Mouse (Mus musculus) urinary bladder, postnatal 0 days (tissue): ENCODE results near the gene Phb. TPM values are rescaled to one million over a fixed set of nuclear protein-coding genes. Genes with fewer than 3 reads are reported as not detected.

Source experiments
- polyA plus RNA-seq: library from polyadenylated mRNA; unstranded; fragments of >200 nt; fragmentation: Nextera tagmentation; extraction: Ambion mirVana; gene quantifications from 2 replicates; pipeline ENCODE4 v1.2.1, GENCODE M21; 2015

The Phb gene
- 163 and 165 TPM in 2 replicates for polyA plus RNA-seq

DNA sequence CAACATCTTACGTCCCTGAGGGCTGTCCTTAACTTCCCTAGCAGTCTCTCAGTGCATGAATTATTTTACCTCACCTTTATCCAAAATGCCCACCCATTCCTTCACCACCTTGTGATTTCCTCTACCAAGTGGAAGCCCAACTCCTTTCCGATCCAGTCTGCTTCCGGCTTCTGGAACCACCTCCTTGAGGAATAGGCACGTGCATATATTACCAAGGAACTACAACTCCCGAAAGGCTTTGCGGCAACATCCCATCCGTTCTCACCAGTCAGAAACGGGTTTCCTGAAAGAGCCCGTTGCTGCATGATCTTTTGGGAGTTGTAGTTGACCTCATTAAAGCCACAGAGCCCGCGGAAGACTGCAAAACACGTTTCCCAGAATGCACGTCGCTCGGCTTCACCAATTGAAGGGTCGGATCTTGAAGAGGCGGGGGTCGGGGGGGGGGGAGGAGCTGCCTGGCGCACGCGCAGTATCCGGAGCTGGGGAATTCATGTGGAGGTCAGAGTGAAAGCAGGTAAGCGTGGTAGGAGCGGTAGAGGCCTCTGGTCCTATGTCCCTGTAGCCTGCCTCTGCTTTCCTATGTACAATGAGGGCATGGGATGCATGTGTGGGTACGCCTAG is at the start of gene Phb:
Phb (plus strand) TSS at position 429 of the 621 bp plus-strand sequence.

DNA sequence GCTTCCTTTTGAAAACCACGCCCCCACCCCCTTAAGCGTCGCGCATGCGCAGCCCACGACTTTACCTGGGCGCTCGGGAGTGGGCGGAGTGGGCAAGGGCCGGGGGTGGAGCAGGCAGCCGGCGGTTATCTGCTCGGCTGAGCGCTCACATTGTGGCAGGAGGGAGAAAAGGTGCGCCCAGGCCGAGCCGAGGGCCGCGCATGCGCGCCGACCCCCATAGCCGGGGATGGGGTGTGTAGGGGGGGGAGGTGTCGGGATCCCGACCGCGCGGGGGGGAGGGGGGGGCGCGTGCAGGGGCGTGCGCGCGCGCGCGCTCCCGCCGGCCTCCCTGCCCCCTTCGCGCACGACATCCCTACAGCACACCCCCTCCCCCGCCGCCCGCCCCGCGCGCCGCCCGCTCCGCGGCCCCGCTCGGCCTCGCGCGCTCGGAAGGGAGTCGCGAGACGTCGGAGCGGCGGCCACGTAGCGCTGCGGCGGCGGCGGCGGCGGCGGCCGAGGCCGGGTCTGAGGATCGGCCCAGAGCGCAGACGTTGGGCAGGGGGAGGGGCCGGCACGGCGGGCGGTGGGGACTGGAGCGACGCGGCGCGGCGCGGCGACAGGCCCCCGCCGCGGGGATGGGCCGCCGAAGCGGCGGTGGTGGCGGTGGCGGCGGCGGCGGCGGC is 45.9 kb downstream of the Phb start, which contains the start of gene Zfp652:
Zfp652 (plus strand) TSS at position 111 of the 662 bp plus-strand sequence.

DNA sequence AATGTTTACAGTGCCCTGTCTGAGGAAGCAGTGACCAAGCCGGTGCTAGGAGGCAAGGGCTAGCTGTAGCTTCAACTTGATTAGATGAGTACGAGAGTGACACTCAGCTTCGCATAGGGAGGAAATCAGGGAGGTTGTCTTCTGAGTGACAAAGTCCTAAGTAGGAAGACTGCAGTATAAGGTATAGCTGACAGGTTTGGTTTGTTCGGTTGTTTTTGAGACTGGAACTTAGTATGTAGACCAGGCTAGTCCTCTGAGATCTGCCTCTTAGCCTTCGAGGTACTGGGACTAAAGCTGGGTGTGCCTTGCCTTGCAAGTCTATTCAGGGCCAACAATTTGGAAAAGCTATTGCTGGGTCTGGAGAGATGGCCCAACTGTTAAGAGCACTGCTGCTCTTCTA is 56.5 kb downstream of the Phb start, which contains the start of gene B130006D01Rik:
B130006D01Rik (plus strand) TSS at position 301 of the 400 bp plus-strand sequence.

Other genes starting within 250 kb of the Phb start
- gene Nxph3, start 152.4 kb upstream of the Phb start, polyA plus RNA-seq, result 0.39 and 0.48 TPM in 2 replicates
- gene Ngfr, start 79.2 kb upstream of the Phb start, polyA plus RNA-seq, result 2.6 and 3.2 TPM in 2 replicates
- gene Zfp652, start 45.7 kb downstream of the Phb start, polyA plus RNA-seq, result 13.4 TPM in 2 replicates
- 0.51 and 0.58 TPM in 2 replicates for gene B130006D01Rik, start 56.6 kb downstream of the Phb start, polyA plus RNA-seq
- gene Phospho1, start 157.5 kb downstream of the Phb start, polyA plus RNA-seq, result 2.0 and 2.2 TPM in 2 replicates
- 15.8 and 23.8 TPM in 2 replicates for gene Gngt2, start 170.3 kb downstream of the Phb start, polyA plus RNA-seq
- 6.4 and 6.8 TPM in 2 replicates for gene Abi3, start 175.5 kb downstream of the Phb start, polyA plus RNA-seq
- gene B4galnt2, start 247.9 kb downstream of the Phb start, polyA plus RNA-seq, result 1.1 and 1.2 TPM in 2 replicates